Mouse (Mus musculus) heart, embryonic 10.5 days (tissue): ENCODE measurements around the gene Cfap97d2. TPM values are rescaled to one million over a fixed set of nuclear protein-coding genes. Genes with fewer than 3 reads are reported as not detected.

ENCODE experiments used
- DNase-seq: peaks from one replicate; pipeline ENCODE4 v3.0.0-alpha.2; 2017; ENCODE audit warnings: low spot score
- H3K27ac ChIP-seq: fragments of 300-500 bp; sonication (generic); 2 replicates; pipeline ENCODE4 v1.5.1; 2016; ENCODE audit warnings: mild to moderate bottlenecking
- H3K27me3 ChIP-seq: fragments of 300-500 bp; sonication (generic); 2 replicates; pipeline ENCODE4 v1.6.1; 2016; ENCODE audit warnings: mild to moderate bottlenecking; ENCODE audit not compliant: poor library complexity, insufficient read depth, severe bottlenecking
- H3K36me3 ChIP-seq: fragments of 300-500 bp; sonication (generic); 2 replicates; pipeline ENCODE4 v1.6.1; 2016; ENCODE audit warnings: mild to moderate bottlenecking, moderate library complexity
- H3K4me1 ChIP-seq: fragments of 300-500 bp; sonication (generic); 2 replicates; pipeline ENCODE4 v1.6.1; 2016; ENCODE audit warnings: mild to moderate bottlenecking
- H3K4me3 ChIP-seq: fragments of 300-500 bp; sonication (generic); 2 replicates; pipeline ENCODE4 v1.5.1; 2016; ENCODE audit warnings: mild to moderate bottlenecking, moderate library complexity
- H3K9me3 ChIP-seq: fragments of 300-500 bp; sonication (generic); 2 replicates; pipeline ENCODE4 v1.6.1; 2016; ENCODE audit warnings: mild to moderate bottlenecking, moderate library complexity
- WGBS: fragments of 180-500 bp; shearing (Covaris S2); methylation state at CpG from one replicate; pipeline ENCODE4 v1.1.7; 2016; 5-methylcytosine and 5-hydroxymethylcytosine counted together
- polyA plus RNA-seq: library from polyadenylated mRNA; unstranded; fragments of >200 nt; fragmentation: Nextera tagmentation; extraction: Ambion mirVana; gene quantifications from 2 replicates; pipeline ENCODE4 v1.2.1, GENCODE M21; 2016

The Cfap97d2 gene
- polyA plus RNA-seq, result not detected in 2 replicates

GRCm38 (mm10) chr8:13705668-13706067, at the start of gene Cfap97d2:
Cfap97d2 (plus strand) TSS chr8:13705889.
- Histone ChIP-seq H3K27ac (0 out of 2 replicates have a peak within 1 kb of the TSS, but pooled peaks have one; percentile 29), H3K9me3 (no peaks in the 10 kb centered on the region), H3K4me1 (peaks cover 25% of the 10 kb centered on the region), H3K4me3 (no peak within 1 kb of the TSS), H3K27me3 (no peaks in the 10 kb centered on the region), H3K36me3 (no peaks in the 10 kb centered on the region)
- 15% methylated on average over 5 of the region's 5 CpGs for WGBS
- peak; percentile 86 for DNase-seq

DNA sequence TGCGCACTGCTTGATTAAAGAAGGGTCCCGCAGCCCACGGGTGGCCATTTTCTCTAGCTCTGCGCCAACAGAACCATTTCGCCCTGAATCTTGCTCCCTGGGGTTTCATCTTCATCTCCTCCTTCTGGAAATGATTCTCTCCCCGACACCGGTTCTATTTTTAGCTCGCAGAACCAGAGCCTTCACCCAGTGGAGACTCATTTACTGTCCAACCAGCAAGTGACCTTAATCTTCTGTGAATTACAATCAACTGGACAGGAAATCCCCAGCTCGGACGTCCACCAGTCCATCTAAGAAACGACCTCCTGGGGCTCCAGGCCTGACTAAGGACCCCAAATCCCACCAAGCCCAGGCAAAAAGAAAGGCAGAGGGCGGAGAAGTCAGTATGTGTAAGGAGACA, 48.2 kb upstream of the Cfap97d2 start:
- peak overlapping the region; percentile 73; the same call in 1 of the 2 replicates for H3K27ac ChIP-seq
- no peak overlapping the region for H3K4me3 ChIP-seq
- peaks cover 2% of the 10 kb centered on the region; the same call in 1 of the 2 replicates for H3K36me3 ChIP-seq
- DNase-seq, result no peak
- H3K27me3 ChIP-seq, result no peaks in the 10 kb centered on the region
- 61% methylated on average over 12 of the region's 12 CpGs for WGBS
- no peaks in the 10 kb centered on the region for H3K9me3 ChIP-seq
- H3K4me1 ChIP-seq, result peaks cover 47% of the 10 kb centered on the region

DNA sequence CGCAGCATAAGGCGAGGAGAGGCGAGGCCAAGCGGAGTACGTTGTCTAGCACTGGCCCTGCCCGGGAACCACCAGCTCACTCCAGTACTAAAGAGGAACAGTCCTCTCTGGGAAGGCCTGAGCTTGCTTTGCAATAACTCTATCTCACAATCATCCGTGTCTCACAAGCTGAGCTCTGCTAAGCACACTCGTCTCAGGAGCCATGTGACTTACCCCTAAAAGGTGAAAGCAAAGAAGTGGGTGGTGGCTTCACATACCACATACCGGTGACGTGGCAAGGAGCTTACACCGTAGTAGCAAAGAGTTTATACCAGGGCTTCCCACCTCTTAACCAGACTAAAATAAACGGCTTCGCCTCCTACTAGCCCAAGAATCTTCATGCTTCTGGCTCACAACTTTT, 45.4 kb upstream of the Cfap97d2 start:
- Histone ChIP-seq H3K27ac (peak overlapping the region; percentile 70; the same call in 1 of the 2 replicates), H3K4me3 (no peak overlapping the region), H3K27me3 (no peaks in the 10 kb centered on the region), H3K9me3 (no peaks in the 10 kb centered on the region), H3K36me3 (peaks cover 2% of the 10 kb centered on the region; the same call in 1 of the 2 replicates), H3K4me1 (peaks cover 50% of the 10 kb centered on the region)
- 75% methylated on average over 13 of the region's 13 CpGs for WGBS
- DNase-seq, result no peak

DNA sequence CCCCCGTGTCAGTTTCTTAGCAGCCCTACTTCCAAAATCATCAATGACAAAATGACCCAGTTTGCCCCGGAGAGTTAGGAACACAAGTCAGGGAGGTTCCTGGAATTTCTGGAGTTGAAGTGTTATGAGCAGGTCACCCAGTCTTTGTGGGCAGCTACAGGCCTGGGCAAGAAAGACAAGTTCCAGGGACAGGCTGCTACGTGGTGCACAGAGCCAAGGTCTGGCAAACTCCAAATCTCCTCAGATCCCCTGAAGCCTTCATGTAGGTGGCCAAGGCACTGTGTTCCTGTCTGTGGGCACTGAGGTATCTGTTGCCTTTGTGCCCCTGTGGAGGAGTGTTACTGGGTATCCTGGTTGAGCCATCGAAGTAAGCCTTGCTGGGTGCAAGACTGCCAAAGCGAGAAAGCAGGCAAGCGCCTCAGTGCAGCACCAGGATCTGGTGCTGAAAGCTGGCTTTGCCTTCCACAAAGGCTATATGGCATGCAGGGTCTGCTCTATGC, 40.9 kb upstream of the Cfap97d2 start:
- whole genome bisulfite sequencing, result 80% methylated on average over 6 of the region's 6 CpGs
- Histone ChIP-seq H3K27ac (peak overlapping the region; percentile 77), H3K4me1 (peaks cover 72% of the 10 kb centered on the region)

GRCm38 (mm10) chr8:13665538-13665937, 40.2 kb upstream of the Cfap97d2 start:
- H3K27me3 ChIP-seq, result no peaks in the 10 kb centered on the region
- 66% methylated on average over 4 of the region's 4 CpGs for whole genome bisulfite sequencing

More for the DNA sequence above, 40.9 kb upstream of the Cfap97d2 start:
- Histone ChIP-seq H3K27me3 (no peaks in the 10 kb centered on the region), H3K36me3 (no peaks in the 10 kb centered on the region), H3K4me3 (no peak overlapping the region), H3K9me3 (no peaks in the 10 kb centered on the region)
- DNase-seq, result no peak

DNA sequence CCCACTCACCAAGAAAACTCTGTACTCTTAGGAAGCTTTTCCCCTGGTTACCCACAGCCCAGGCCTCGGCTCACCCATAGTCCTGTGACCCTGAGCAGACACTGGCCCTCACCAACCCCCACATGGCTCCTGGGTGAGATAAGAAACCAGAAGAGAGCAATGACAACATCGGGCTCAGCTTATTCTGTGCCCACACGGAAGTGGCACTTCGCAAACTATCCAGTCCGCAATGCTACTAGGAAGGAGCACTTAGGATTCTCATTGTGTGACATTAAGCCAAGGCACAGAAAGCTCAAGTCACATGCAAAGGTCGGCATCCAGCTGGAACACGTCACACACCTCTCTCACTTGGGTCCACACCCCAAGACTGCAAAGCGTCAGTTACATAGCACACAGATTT, 39.7 kb upstream of the Cfap97d2 start:
- Histone ChIP-seq H3K4me3 (no peak overlapping the region), H3K9me3 (no peaks in the 10 kb centered on the region), H3K27ac (peak overlapping the region; percentile 77), H3K36me3 (no peaks in the 10 kb centered on the region), H3K27me3 (no peaks in the 10 kb centered on the region), H3K4me1 (peaks cover 73% of the 10 kb centered on the region)
- DNase-seq, result no peak
- WGBS, result 38% methylated on average over 8 of the region's 8 CpGs

More at GRCm38 (mm10) chr8:13665538-13665937, 40.2 kb upstream of the Cfap97d2 start:
- H3K4me3 ChIP-seq, result no peak overlapping the region
- H3K36me3 ChIP-seq, result no peaks in the 10 kb centered on the region
- H3K4me1 ChIP-seq, result peaks cover 72% of the 10 kb centered on the region
- peak overlapping the region; percentile 77 for H3K27ac ChIP-seq
- no peaks in the 10 kb centered on the region for H3K9me3 ChIP-seq
- DNase-seq, result no peak

DNA sequence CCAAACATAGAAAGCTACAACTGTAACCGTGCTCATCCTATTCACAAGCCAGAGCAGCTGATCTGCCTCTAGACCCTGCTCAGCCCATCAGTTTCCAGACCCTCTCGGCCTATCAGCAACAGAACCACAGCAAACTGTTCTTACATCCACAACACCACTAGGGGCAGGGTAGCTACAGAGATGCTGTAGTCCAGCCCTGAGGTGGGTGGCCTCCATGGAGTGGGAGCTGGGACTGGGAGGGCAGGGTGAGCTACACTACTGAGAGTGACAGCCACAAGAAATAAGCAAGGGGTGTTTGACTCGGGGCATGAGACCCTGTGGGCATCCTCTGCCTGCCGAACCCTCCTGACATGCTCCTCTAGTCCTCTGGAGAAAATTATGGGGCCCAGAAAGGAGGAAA, 37.8 kb upstream of the Cfap97d2 start:
- Histone ChIP-seq H3K36me3 (no peaks in the 10 kb centered on the region), H3K4me1 (peaks cover 90% of the 10 kb centered on the region), H3K27me3 (no peaks in the 10 kb centered on the region), H3K27ac (peak overlapping the region; percentile 80), H3K4me3 (no peak overlapping the region), H3K9me3 (no peaks in the 10 kb centered on the region)
- WGBS, result 68% methylated on average over 4 of the region's 4 CpGs
- no peak for DNase-seq

GRCm38 (mm10) chr8:13668367-13668766, 37.3 kb upstream of the Cfap97d2 start:
- Histone ChIP-seq H3K4me1 (peaks cover 94% of the 10 kb centered on the region), H3K27me3 (no peaks in the 10 kb centered on the region), H3K27ac (peak overlapping the region; percentile 80), H3K9me3 (no peaks in the 10 kb centered on the region), H3K36me3 (no peaks in the 10 kb centered on the region), H3K4me3 (no peak overlapping the region)
- 18% methylated on average over 10 of the region's 10 CpGs for WGBS
- DNase-seq, result peak; percentile 87

GRCm38 (mm10) chr8:13670011-13670471, 35.6 kb upstream of the Cfap97d2 start:
- H3K27me3 ChIP-seq, result no peaks in the 10 kb centered on the region
- H3K9me3 ChIP-seq, result no peaks in the 10 kb centered on the region
- no peaks in the 10 kb centered on the region for H3K36me3 ChIP-seq
- WGBS, result 78% methylated on average over 17 of the region's 17 CpGs
- peaks cover 94% of the 10 kb centered on the region for H3K4me1 ChIP-seq
- no peak for DNase-seq
- H3K27ac ChIP-seq, result peak overlapping the region; percentile 79
- no peak overlapping the region for H3K4me3 ChIP-seq

- WGBS, result 71% methylated on average over 10 of the region's 10 CpGs
- peak overlapping the region; percentile 79; the same call in 1 of the 2 replicates for H3K27ac ChIP-seq
- no peak overlapping the region for H3K4me3 ChIP-seq
- H3K9me3 ChIP-seq, result no peaks in the 10 kb centered on the region
- peaks cover 94% of the 10 kb centered on the region for H3K4me1 ChIP-seq
- no peaks in the 10 kb centered on the region for H3K27me3 ChIP-seq
- no peak for DNase-seq
- H3K36me3 ChIP-seq, result no peaks in the 10 kb centered on the region
These were observed 34.3 kb upstream of the Cfap97d2 start for GRCm38 (mm10) chr8:13671246-13672003.

- H3K36me3 ChIP-seq, result no peaks in the 10 kb centered on the region
- peak overlapping the region; percentile 47 for H3K27ac ChIP-seq
- H3K4me1 ChIP-seq, result peaks cover 91% of the 10 kb centered on the region
- no peak for DNase-seq
- no peak overlapping the region for H3K4me3 ChIP-seq
- no peaks in the 10 kb centered on the region for H3K9me3 ChIP-seq
- H3K27me3 ChIP-seq, result peaks cover under 1% of the 10 kb centered on the region
- 68% methylated on average over 4 of the region's 4 CpGs for WGBS
These were observed 32.5 kb upstream of the Cfap97d2 start for GRCm38 (mm10) chr8:13673215-13673614.

- Histone ChIP-seq H3K4me3 (peak overlapping the region; percentile 88), H3K4me1 (peaks cover 87% of the 10 kb centered on the region)
These were observed 31.2 kb upstream of the Cfap97d2 start for GRCm38 (mm10) chr8:13674294-13675010.

GRCm38 (mm10) chr8:13675121-13675520, 30.6 kb upstream of the Cfap97d2 start:
- no peak for DNase-seq
- Histone ChIP-seq H3K27ac (peak overlapping the region; percentile 91; the same call in 1 of the 2 replicates), H3K36me3 (no peaks in the 10 kb centered on the region), H3K9me3 (no peaks in the 10 kb centered on the region), H3K4me3 (peak overlapping the region; percentile 88), H3K27me3 (peaks cover 14% of the 10 kb centered on the region), H3K4me1 (peaks cover 86% of the 10 kb centered on the region)
- whole genome bisulfite sequencing, result 67% methylated on average over 4 of the region's 4 CpGs

More at GRCm38 (mm10) chr8:13674294-13675010, 31.2 kb upstream of the Cfap97d2 start:
- 35% methylated on average over 12 of the region's 12 CpGs for WGBS
- no peaks in the 10 kb centered on the region for H3K9me3 ChIP-seq
- no peaks in the 10 kb centered on the region for H3K36me3 ChIP-seq
- no peak for DNase-seq
- H3K27ac ChIP-seq, result 0 out of 2 replicates have a peak overlapping the region, but pooled peaks have one; percentile 44
- peaks cover 13% of the 10 kb centered on the region for H3K27me3 ChIP-seq
